Mouse (Mus musculus) CH12.LX (cell line): ENCODE data around the gene Tusc2.

Source experiments
- BHLHE40 ChIP-seq: IDR thresholded peaks from 2 replicates; pipeline ENCODE4 v1.6.1; 2011; ENCODE audit warnings: mild to moderate bottlenecking, low read depth, low read length, improper control_type of control experiment
- CTCF ChIP-seq, 2 experiments: IDR thresholded peaks in 1 of 2; conservative IDR thresholded peaks in 1 of 2; 2 replicates each; pipeline ENCODE4 v1.5.1; 2011 to 2012; ENCODE audit warnings: low read depth in 2 of 2, low read length in 2 of 2, improper control_type of control experiment in 1 of 2, inconsistent platforms in 1 of 2, mild to moderate bottlenecking in 1 of 2, moderate library complexity in 1 of 2
- ELF1 ChIP-seq: IDR thresholded peaks from 2 replicates; pipeline ENCODE4 v1.6.1; 2014; ENCODE audit warnings: low read depth, mild to moderate bottlenecking, inconsistent platforms, low read length, improper control_type of control experiment
- ETS1 ChIP-seq: conservative IDR thresholded peaks from 2 replicates; pipeline ENCODE4 v1.6.1; 2012; ENCODE audit warnings: low read depth, mild to moderate bottlenecking, inconsistent platforms, low read length, improper control_type of control experiment, moderate library complexity
- HCFC1 ChIP-seq: IDR thresholded peaks from 2 replicates; pipeline ENCODE4 v1.6.1; 2012; ENCODE audit warnings: low read depth, mild to moderate bottlenecking, inconsistent platforms, low read length, improper control_type of control experiment
- MYC ChIP-seq: IDR thresholded peaks from 2 replicates; pipeline ENCODE4 v1.6.1; 2011; ENCODE audit warnings: low read depth, mild to moderate bottlenecking, improper control_type of control experiment, low read length
- NRF1 ChIP-seq: IDR thresholded peaks from 2 replicates; pipeline ENCODE4 v1.6.1; 2014; ENCODE audit warnings: low read depth, mild to moderate bottlenecking, inconsistent platforms, low read length, improper control_type of control experiment, moderate library complexity
- POLR2A ChIP-seq: IDR thresholded peaks from 2 replicates; pipeline ENCODE4 v1.6.1; 2011; ENCODE audit warnings: low read depth, mild to moderate bottlenecking, improper control_type of control experiment, low read length
- POLR2AphosphoS2 ChIP-seq: IDR thresholded peaks from 2 replicates; pipeline ENCODE4 v1.6.1; 2011; ENCODE audit warnings: low read depth, low read length, improper control_type of control experiment
- RAD21 ChIP-seq: IDR thresholded peaks from 2 replicates; pipeline ENCODE4 v1.6.1; 2011; ENCODE audit warnings: low read depth, mild to moderate bottlenecking, low read length, improper control_type of control experiment, moderate library complexity
- RCOR1 ChIP-seq: conservative IDR thresholded peaks from 2 replicates; pipeline ENCODE4 v1.6.1; 2012; ENCODE audit warnings: low read depth, mild to moderate bottlenecking, inconsistent platforms, low read length, improper control_type of control experiment
- USF1 ChIP-seq: IDR thresholded peaks from 2 replicates; pipeline ENCODE4 v1.6.1; 2014; ENCODE audit warnings: low read depth, mild to moderate bottlenecking, inconsistent platforms, low read length, improper control_type of control experiment
- ZC3H11A ChIP-seq: IDR thresholded peaks from 2 replicates; pipeline ENCODE4 v1.6.1; 2012; ENCODE audit warnings: low read depth, mild to moderate bottlenecking, inconsistent platforms, low read length, improper control_type of control experiment
- ZNF384 ChIP-seq: IDR thresholded peaks from 2 replicates; pipeline ENCODE4 v1.6.1; 2012; ENCODE audit warnings: low read depth, low read length, improper control_type of control experiment, inconsistent platforms

DNA sequence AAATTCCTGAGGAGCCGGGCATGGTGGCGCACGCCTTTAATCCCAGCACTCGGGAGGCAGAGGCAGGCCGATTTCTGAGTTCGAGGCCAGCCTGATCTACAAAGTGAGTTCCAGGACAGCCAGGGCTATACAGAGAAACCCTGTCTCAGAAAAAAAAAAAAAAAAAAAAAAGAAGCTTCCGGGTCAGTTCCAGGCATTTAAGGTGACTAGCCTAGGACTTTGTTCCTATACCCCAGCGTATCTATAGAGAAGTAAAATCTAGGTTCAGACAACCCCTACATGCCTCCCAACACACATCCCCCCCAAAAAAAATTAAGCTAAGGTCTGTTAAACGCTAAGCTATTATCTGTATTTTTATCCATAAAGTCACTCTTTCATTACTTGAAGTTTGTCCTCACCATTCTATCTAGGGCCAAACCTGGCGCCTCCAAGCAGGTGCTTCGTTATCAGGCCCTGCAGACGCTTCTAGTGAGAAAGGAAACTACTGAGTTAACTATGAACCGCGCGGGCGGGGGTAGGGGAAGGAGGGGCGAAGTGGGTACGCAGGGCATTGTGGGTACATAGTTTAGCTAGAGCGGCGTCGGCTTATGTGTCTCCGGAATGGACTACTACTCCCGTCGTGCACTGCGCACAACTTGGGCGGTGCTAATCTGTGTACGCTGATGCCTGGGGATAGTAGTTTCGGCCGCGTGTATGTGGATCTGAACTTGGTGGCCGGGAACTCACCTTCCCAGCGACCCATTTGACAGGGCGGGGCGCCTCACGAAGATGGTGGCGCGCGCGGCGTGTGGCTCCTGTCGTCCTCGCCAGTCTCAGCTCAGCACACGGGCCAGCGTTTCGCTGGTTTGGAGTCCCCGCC is 24.1 kb downstream of the Tusc2 start, which contains the start of gene Ifrd2:
- TF ChIP-seq CTCF (conservative IDR thresholded peaks at IDR 0.05 in 1 of 2, IDR thresholded peaks at IDR 0.05 in 1 of 2; ENCODE audit: low read depth in 2 of 2, low read length in 2 of 2) (no peak), POLR2A (peak; percentile 93), ELF1 (peak; percentile 80), BHLHE40 (no peak), RAD21 (no peak), ZC3H11A (no peak), RCOR1 (peak; percentile 30; the same call in 1 of the 2 replicates), ETS1 (no peak), POLR2AphosphoS2 (peak; percentile 83), USF1 (no peak), NRF1 (peak; percentile 71), HCFC1 (peak; percentile 98), MYC (no peak), ZNF384 (peak; percentile 72)
